Mouse (Mus musculus) intestine, embryonic 16.5 days (tissue): ENCODE results near the gene Mtmr11. TPM values are rescaled to one million over a fixed set of nuclear protein-coding genes. Genes with fewer than 3 reads are reported as not detected.

Source experiments
- ATAC-seq: fragments of 200-750 bp; cut with Nextera tagmentation; 2 replicates; pipeline ENCODE4 v1.8.0; 2017; ENCODE audit warnings: moderate TSS enrichment, moderate library complexity
- H3K27ac ChIP-seq: fragments of 300-500 bp; sonication (generic); 2 replicates; pipeline ENCODE4 v1.5.1; 2014; ENCODE audit warnings: mild to moderate bottlenecking, low read length
- H3K27me3 ChIP-seq: fragments of 300-500 bp; sonication (generic); replicated peaks from 2 replicates; pipeline ENCODE4 v1.6.1; 2014; ENCODE audit warnings: low read length, control low read depth, mixed read lengths; ENCODE audit not compliant: control insufficient read depth, insufficient read depth
- H3K36me3 ChIP-seq: fragments of 300-500 bp; sonication (generic); 2 replicates; pipeline ENCODE4 v1.6.1; 2014; ENCODE audit warnings: low read length, control low read depth; ENCODE audit not compliant: control insufficient read depth, insufficient read depth
- H3K4me1 ChIP-seq: fragments of 300-500 bp; sonication (generic); 2 replicates; pipeline ENCODE4 v1.6.1; 2014; ENCODE audit warnings: low read length, control low read depth, mixed read lengths; ENCODE audit not compliant: control insufficient read depth, insufficient read depth
- H3K4me2 ChIP-seq: fragments of 300-500 bp; sonication (generic); 2 replicates; pipeline ENCODE4 v1.6.1; 2014; ENCODE audit warnings: low read depth, low read length, control low read depth
- H3K4me3 ChIP-seq: fragments of 300-500 bp; sonication (generic); 2 replicates; pipeline ENCODE4 v1.5.1; 2014; ENCODE audit warnings: mild to moderate bottlenecking, low read length
- H3K9ac ChIP-seq: fragments of 300-500 bp; sonication (generic); 2 replicates; pipeline ENCODE4 v1.6.1; 2014; ENCODE audit warnings: low read depth, low read length
- H3K9me3 ChIP-seq: fragments of 300-500 bp; sonication (generic); 2 replicates; pipeline ENCODE4 v1.6.1; 2016; ENCODE audit warnings: low read length, control low read depth; ENCODE audit not compliant: control insufficient read depth
- WGBS: fragments of 180-500 bp; shearing (Covaris S2); extraction: QIAGEN DNeasy Blood & Tissue Kit; methylation state at CpG from one replicate; pipeline ENCODE4 v1.1.7; 2014; 5-methylcytosine and 5-hydroxymethylcytosine counted together
- polyA plus RNA-seq: library from polyadenylated mRNA; unstranded; fragments of >200 nt; fragmentation: Nextera tagmentation; extraction: Ambion mirVana; gene quantifications from 2 replicates; pipeline ENCODE4 v1.2.1, GENCODE M21; 2015

The Mtmr11 gene
- polyA plus RNA-seq: 24.5 TPM in 2 replicates

GRCm38 (mm10) chr3:96161869-96162840 lies at the start of gene Mtmr11:
Gene Mtmr11 (plus strand): TSS chr3:96162004.
- Histone ChIP-seq H3K4me2 (peak within 1 kb of the TSS; percentile 90), H3K27me3 (no peaks in the 10 kb centered on the region), H3K9me3 (no peaks in the 10 kb centered on the region), H3K27ac (peak within 1 kb of the TSS; percentile 92), H3K4me1 (peaks cover 13% of the 10 kb centered on the region), H3K4me3 (peak within 1 kb of the TSS; percentile 56), H3K36me3 (no peaks in the 10 kb centered on the region), H3K9ac (peak within 1 kb of the TSS; percentile 68)
- peak; percentile 48 for ATAC-seq
- WGBS: 2% methylated on average over 15 of the region's 16 CpGs

- Histone ChIP-seq H3K9ac (no peak overlapping the region), H3K27me3 (no peaks in the 10 kb centered on the region), H3K4me2 (no peak overlapping the region), H3K4me3 (no peak overlapping the region), H3K9me3 (no peaks in the 10 kb centered on the region), H3K36me3 (no peaks in the 10 kb centered on the region), H3K4me1 (0 out of 2 replicates have a peak, but pooled peaks cover 2% of the 10 kb centered on the region), H3K27ac (no peak overlapping the region)
- 46% methylated on average over 3 of the region's 3 CpGs for WGBS
- ATAC-seq: no peak
Measured at GRCm38 (mm10) chr3:96113251-96113650, 48.6 kb upstream of the Mtmr11 start.

DNA sequence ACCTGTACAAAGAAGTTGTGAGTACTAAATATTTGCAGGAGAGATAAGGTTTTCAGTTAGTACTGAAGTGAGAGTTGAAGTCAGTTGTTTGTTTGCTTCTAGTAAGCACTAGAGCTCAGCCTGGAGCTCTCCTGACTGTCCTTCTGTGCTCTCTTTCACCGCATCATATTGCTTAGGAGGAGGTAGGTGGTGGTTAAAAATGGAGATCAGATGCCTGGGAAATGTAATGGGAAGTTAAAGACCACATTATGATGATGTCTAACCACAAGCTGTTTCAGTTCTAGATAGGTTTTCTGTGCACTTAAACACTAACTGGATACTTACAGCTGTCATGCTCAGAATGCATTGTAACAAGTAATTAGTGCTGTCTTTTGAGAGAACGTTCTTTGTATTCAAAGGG lies 43.7 kb upstream of the Mtmr11 start:
- WGBS: 81% methylated on average over 2 of the region's 2 CpGs
- no peak for ATAC-seq
- no peak overlapping the region for H3K4me2 ChIP-seq

DNA sequence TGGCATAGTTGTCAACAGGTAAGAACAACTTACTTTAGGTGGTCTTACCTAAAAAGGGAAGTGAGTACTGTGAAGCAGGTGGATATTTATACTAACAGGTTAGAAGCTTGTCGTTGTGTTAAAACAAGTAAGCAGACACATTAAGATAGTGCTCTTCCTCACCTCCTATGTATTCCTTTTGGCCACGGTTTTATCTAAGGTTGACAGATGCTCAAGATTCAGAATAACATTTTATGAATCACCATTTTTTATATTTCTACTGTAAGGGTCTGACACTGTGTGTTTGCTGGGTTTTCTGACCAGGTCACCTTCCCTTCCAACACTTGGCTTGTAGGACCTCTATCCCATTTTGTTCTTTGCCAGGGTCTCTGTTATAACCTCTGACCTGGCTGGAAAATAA lies 43.1 kb upstream of the Mtmr11 start:
- Histone ChIP-seq H3K4me3 (no peak overlapping the region), H3K36me3 (no peaks in the 10 kb centered on the region), H3K4me2 (no peak overlapping the region), H3K4me1 (no peaks in the 10 kb centered on the region), H3K27ac (no peak overlapping the region), H3K9ac (no peak overlapping the region), H3K9me3 (no peaks in the 10 kb centered on the region), H3K27me3 (no peaks in the 10 kb centered on the region)
- 90% methylated on average over 2 of the region's 2 CpGs for WGBS
- ATAC-seq: no peak

More for the DNA sequence above, 43.7 kb upstream of the Mtmr11 start:
- Histone ChIP-seq H3K27ac (no peak overlapping the region), H3K4me3 (no peak overlapping the region), H3K27me3 (no peaks in the 10 kb centered on the region), H3K9me3 (no peaks in the 10 kb centered on the region), H3K36me3 (no peaks in the 10 kb centered on the region), H3K9ac (no peak overlapping the region), H3K4me1 (no peaks in the 10 kb centered on the region)

GRCm38 (mm10) chr3:96124235-96124634 lies 37.6 kb upstream of the Mtmr11 start:
- Histone ChIP-seq H3K36me3 (no peaks in the 10 kb centered on the region), H3K9me3 (no peaks in the 10 kb centered on the region), H3K4me1 (no peaks in the 10 kb centered on the region), H3K4me3 (no peak overlapping the region), H3K27me3 (no peaks in the 10 kb centered on the region), H3K4me2 (no peak overlapping the region), H3K9ac (no peak overlapping the region), H3K27ac (no peak overlapping the region)
- WGBS: 90% methylated on average over 5 of the region's 5 CpGs
- ATAC-seq: no peak

DNA sequence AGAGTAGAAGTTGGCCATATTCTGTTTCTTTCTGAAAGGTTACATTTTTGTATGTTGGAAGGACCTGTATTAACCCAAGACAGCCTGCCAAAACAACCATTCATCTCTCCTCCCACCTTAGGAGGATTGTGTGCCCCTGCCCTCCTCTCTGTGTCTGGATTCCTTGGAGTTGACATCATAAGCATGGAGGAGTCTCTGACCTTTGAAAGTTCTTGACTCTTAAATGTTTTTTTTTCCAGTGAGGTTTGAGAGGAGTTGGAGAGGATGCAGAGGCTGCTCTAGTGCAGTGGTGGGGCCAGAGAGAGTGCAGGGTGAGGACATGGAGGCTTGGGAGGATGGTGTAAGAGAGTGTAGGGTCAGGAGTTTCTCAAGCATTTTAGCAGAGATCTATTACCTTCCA lies 33.7 kb upstream of the Mtmr11 start:
- no peak overlapping the region for H3K4me3 ChIP-seq
- H3K9ac ChIP-seq: no peak overlapping the region
- H3K4me2 ChIP-seq: no peak overlapping the region
- H3K9me3 ChIP-seq: no peaks in the 10 kb centered on the region
- no peak overlapping the region for H3K27ac ChIP-seq
- no peak for ATAC-seq
- H3K27me3 ChIP-seq: no peaks in the 10 kb centered on the region
- H3K4me1 ChIP-seq: 0 out of 2 replicates have a peak, but pooled peaks cover under 1% of the 10 kb centered on the region
- H3K36me3 ChIP-seq: no peaks in the 10 kb centered on the region

DNA sequence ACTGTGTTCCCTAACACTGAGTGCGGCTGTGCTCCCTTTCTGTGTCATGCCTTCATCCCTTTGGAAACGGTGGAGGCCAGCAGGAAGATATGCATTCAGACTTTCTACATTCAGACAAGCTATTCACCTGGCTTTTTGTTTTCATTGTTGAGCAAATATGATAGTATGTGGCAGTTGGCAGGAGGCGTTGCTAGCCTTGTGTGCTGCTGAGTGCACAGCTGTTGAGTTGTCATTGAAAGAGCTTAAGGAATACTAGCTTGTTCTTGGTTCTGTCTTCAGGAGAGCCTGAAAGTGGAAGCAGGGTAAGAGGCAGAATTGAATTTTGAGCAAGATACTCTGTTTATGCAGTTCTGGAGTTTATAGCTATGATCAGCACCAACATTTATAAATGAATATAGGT lies 29.3 kb upstream of the Mtmr11 start:
- no peak overlapping the region for H3K9ac ChIP-seq
- H3K36me3 ChIP-seq: no peaks in the 10 kb centered on the region
- H3K4me3 ChIP-seq: no peak overlapping the region
- H3K4me2 ChIP-seq: no peak overlapping the region
- no peaks in the 10 kb centered on the region for H3K27me3 ChIP-seq
- 79% methylated on average over 3 of the region's 3 CpGs for WGBS
- peaks cover 7% of the 10 kb centered on the region; the same call in 1 of the 2 replicates for H3K4me1 ChIP-seq
- H3K27ac ChIP-seq: no peak overlapping the region
- H3K9me3 ChIP-seq: no peaks in the 10 kb centered on the region
- no peak for ATAC-seq

DNA sequence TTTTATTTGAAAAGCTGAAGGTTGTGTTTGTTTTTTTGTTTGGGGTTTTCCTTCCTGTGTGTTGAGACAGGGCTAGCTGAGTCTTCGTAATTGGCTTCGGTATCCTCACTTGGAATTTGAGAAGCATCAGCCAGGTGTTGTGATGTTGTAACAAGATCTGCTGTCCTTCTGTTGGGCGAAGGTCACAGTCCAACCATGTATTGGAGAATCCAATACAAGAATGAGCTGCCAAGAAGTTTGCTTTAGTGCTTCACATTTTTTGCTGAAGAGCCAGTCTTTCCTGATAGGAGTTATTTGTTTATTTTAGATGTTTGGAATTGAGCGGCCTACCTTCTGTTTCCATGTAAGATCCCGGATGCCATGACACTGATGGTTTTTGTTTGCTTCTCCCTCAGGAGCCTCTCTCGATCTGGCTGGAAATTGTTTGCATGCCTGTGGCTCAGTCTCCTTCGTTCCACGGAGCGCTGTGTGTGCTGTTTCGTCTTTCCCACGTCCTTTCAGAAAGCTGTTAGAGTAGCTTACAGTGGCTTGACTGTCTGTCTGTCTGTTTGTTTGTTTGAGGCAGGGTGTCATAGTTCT lies 28.4 kb upstream of the Mtmr11 start:
- H3K9me3 ChIP-seq: no peaks in the 10 kb centered on the region
- H3K36me3 ChIP-seq: no peaks in the 10 kb centered on the region
- H3K4me3 ChIP-seq: no peak overlapping the region
- no peak overlapping the region for H3K27ac ChIP-seq
- peaks cover 7% of the 10 kb centered on the region; the same call in 1 of the 2 replicates for H3K4me1 ChIP-seq
- H3K4me2 ChIP-seq: no peak overlapping the region
- no peak overlapping the region for H3K9ac ChIP-seq
- 47% methylated on average over 11 of the region's 11 CpGs for WGBS
- H3K27me3 ChIP-seq: no peaks in the 10 kb centered on the region
- no peak for ATAC-seq

DNA sequence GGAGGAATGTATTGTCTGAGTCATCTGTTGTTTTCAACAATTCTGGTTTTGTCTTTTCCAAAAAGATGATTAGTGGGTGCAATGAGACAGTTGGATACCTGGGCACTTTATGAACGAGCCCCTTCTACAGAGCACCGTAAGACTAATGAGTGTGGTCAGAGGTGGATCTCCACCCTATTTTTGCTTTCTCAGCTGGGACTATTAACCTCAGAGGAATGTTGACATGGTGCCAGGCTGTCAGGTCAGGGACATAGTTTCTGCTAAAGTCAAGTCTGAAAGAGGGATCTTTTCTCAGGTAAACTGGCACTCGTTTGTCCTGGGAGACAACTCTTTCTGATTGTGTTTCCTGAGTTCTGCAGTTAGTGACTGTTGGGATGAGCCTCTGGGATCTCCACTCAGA lies 26.8 kb upstream of the Mtmr11 start:
- no peak overlapping the region for H3K4me2 ChIP-seq
- WGBS: 68% methylated on average over 3 of the region's 3 CpGs
- H3K4me1 ChIP-seq: peaks cover 7% of the 10 kb centered on the region; the same call in 1 of the 2 replicates
- ATAC-seq: no peak
- no peak overlapping the region for H3K4me3 ChIP-seq
- H3K27ac ChIP-seq: no peak overlapping the region
- no peaks in the 10 kb centered on the region for H3K9me3 ChIP-seq
- no peak overlapping the region for H3K9ac ChIP-seq
- no peaks in the 10 kb centered on the region for H3K36me3 ChIP-seq
- H3K27me3 ChIP-seq: no peaks in the 10 kb centered on the region
